ENCODE assay signal across 14 mouse cellular contexts in the genomic region with DNA sequence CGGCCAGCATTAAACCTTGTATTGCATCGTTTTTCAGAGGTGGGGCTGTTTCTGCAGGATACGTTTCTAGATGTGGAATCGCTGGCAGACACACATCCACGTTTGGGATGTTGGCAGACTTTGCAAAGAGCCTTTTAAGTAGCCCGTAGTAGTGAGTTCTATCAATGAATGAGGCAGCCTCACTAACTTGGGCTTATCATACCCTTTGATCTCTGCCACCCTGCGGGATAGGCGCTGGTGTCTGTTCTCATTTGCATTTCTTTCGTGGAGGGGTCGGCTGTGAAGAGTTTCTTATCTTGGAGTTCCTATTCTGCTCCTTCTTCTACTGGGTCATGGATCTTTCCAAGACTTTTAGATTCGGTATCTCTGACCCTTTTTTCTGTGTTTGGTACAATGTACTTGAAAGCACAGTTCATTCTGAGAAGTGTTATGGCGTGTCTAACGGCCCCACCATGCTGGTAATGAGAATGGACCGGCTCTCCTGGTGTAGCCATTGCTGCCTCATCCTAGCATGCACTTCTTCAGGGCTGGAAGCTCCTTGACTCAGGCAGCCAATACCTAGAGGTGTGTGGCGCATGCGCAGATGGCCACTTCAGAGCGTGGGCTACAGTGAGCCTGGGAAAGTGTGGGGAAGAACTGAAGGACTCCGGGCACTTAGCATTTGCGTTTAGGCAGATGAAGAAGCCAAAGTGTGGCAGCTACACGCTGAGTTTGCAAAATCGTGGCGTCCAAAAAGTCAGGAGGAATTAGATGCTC.
"Had no signal": no experiment of that assay in that cellular context is flagged by ENCODE, and none has a peak within 500 bp of the region (broad histone marks: within the 10 kb centered on the region; RNA-seq: fewer than 3 reads in every experiment).

No protein-coding gene starts in this region.

- ATAC-seq: midbrain, embryonic 16.5 days had no signal

- H3K9ac ChIP-seq: limb, embryonic 13.5 days; liver, embryonic 14.5 days; midbrain, embryonic 12.5 days; neural tube, embryonic 13.5 days had no signal

- H3K27ac ChIP-seq: limb, embryonic 13.5 days; liver, embryonic 14.5 days; midbrain, embryonic 12.5 days; neural tube, embryonic 13.5 days; stomach, postnatal 0 days had no signal

- H3K36me3 ChIP-seq: midbrain, embryonic 12.5 days; neural tube, embryonic 13.5 days had no signal

- DNase-seq: kidney, adult 8-10 months; kidney, postnatal 25 days; layer of hippocampus, adult 9-11 months; layer of hippocampus, postnatal 36 days; left cerebral cortex, postnatal 4 days; lung, adult 18-20 months; right cerebral cortex, postnatal 25 days; thymus, postnatal 4 days had no signal

- H3K4me3 ChIP-seq: limb, embryonic 13.5 days; midbrain, embryonic 12.5 days; neural tube, embryonic 13.5 days had no signal

- H3K9me3 ChIP-seq: limb, embryonic 13.5 days; midbrain, embryonic 12.5 days; neural tube, embryonic 13.5 days had no signal

- H3K4me2 ChIP-seq: limb, embryonic 13.5 days; midbrain, embryonic 12.5 days; neural tube, embryonic 13.5 days had no signal

- H3K27me3 ChIP-seq: limb, embryonic 13.5 days; midbrain, embryonic 12.5 days; neural tube, embryonic 13.5 days had no signal

- H3K4me1 ChIP-seq: midbrain, embryonic 12.5 days; neural tube, embryonic 13.5 days had no signal
